Comparison of ENCODE assay signal across 10 mouse cellular contexts in the genomic region with DNA sequence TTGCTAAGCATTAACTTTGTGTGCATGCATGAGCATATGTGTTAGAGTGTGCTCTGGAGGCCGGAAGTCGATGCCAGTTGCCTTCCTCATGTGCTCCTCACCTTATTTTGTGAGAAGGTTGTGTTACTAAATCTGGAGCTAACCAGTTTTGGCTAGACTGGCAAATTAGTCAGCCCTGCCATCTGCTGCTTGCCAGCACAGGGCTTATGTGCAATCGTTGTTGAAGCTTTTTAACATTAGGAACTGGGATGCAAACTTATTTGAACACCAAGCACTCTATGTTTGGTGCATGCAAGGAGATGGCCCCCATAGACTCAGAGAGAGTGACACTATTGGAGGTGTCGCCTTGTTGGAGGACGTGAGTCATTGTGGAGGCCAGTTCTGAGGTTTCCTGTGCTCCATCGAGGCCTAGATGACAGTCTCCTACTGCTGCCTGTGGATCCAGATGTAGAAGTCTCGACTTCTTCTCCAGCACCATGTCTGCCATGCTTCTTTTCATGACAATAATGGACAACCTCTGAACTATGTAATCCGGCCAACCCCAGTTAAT. TPM values are rescaled to one million over a fixed set of nuclear protein-coding genes. Genes with fewer than 3 reads are reported as not detected.
A peak's percentile ranks its signal among the peaks of the same experiment; 100 is the strongest.
DNase-seq lines count a peak whose midpoint lies in the region; ATAC-seq and TF ChIP-seq lines count a peak whose summit lies in the region.
"Had no signal": no experiment of that assay in that cellular context is flagged by ENCODE, and none has a peak within 500 bp of the region (broad histone marks: within the 10 kb centered on the region; RNA-seq: fewer than 3 reads in every experiment).

No protein-coding gene starts in this region.

- peak overlapping the region; percentile 99; the same call in 1 of the 2 replicates for H3K27ac ChIP-seq in heart, adult 2 months

- H3K79me2 ChIP-seq in heart, adult 2 months (replicated peaks; ENCODE audit: control insufficient read depth, insufficient read depth, low read length) = peaks cover 4% of the 10 kb centered on the region; the same call in 1 of the 2 replicates

- no peak for TF ChIP-seq POLR2A in heart, adult 2 months (IDR thresholded peaks at IDR 0.05; ENCODE audit: insufficient read depth, low read depth, low read length)

- no peaks in the 10 kb centered on the region for H3K27me3 ChIP-seq in heart, adult 2 months (ENCODE audit: control insufficient read depth, insufficient read depth, low read length)
- no peaks in the 10 kb centered on the region for H3K27me3 ChIP-seq in megakaryocyte, embryonic 14.5 days (replicated peaks)

- H3K9me3 ChIP-seq in megakaryocyte, embryonic 14.5 days = no peaks in the 10 kb centered on the region

- peaks cover 54% of the 10 kb centered on the region for H3K36me3 ChIP-seq in heart, adult 2 months (ENCODE audit: control insufficient read depth, insufficient read depth, low read length)
- H3K36me3 ChIP-seq in megakaryocyte, embryonic 14.5 days (replicated peaks; ENCODE audit: low read length) = peaks cover 56% of the 10 kb centered on the region

- peak; percentile 31 to 69 for DNase-seq in adrenal gland, adult (ENCODE audit: inconsistent age in 2 of 2, low spot score in 1 of 2)
- DNase-seq in adrenal gland, postnatal 25 days = no peak
- DNase-seq in heart, adult 2 months = no peak
- DNase-seq in heart, postnatal 10 days = no peak
- DNase-seq in natural killer cell, adult 2 months (ENCODE audit: low spot score in 2 of 2) = peak; percentile 10 to 21
- no peak for DNase-seq in T-cell, adult 2 months (ENCODE audit: low spot score)
- DNase-seq: lung, adult 18-20 months; midbrain, embryonic 14.5 days had no signal

- H3K4me1 ChIP-seq in heart, adult 2 months (ENCODE audit: control insufficient read depth, insufficient read depth, low read length) = peaks cover 23% of the 10 kb centered on the region
- H3K4me1 ChIP-seq in megakaryocyte, embryonic 14.5 days = peaks cover 65% of the 10 kb centered on the region

- 0 out of 2 replicates have a peak, but pooled peaks have one; percentile 49 for TF ChIP-seq EP300 in heart, adult 2 months (IDR thresholded peaks at IDR 0.05; ENCODE audit: insufficient read depth, low read depth, low read length)

- TF ChIP-seq CTCF in heart, adult 2 months (IDR thresholded peaks at IDR 0.05) = no peak

- intact Hi-C loops in heart, adult 2 months (cut with DNase I) = no loop called here
- intact Hi-C loops in heart, postnatal 10 days (cut with DNase I) = loop anchor here (5.0 kb wide), 1 partner anchor 120 kb away; a partner anchor contains a TSS

- H3K4me3 ChIP-seq in heart, adult 2 months = no peak overlapping the region
- peak overlapping the region; percentile 78 for H3K4me3 ChIP-seq in megakaryocyte, embryonic 14.5 days (replicated peaks)

- WGBS in heart, adult 2 months = 48% methylated on average over 8 of the region's 8 CpGs

- no peak for ATAC-seq in megakaryocyte, adult 5-6 weeks (ENCODE audit: poor library complexity, severe bottlenecking)

- no peak overlapping the region for H3K9ac ChIP-seq in heart, adult 2 months (ENCODE audit: low read depth, low read length)

RNA-seq across cellular contexts. Expression of a gene that starts 21.2 kb away (rescaled TPM):
- 6.2 and 6.5 TPM in 2 replicates for total RNA-seq in adrenal gland, postnatal 25 days (2021)
- 1 to 10 TPM in 1 of 2 experiments, under 1 TPM in 1; 0.84 to 2.0 TPM for total RNA-seq in heart, adult 2 months (2021)
- 0.26 and 0.31 TPM in 2 replicates for polyA plus RNA-seq in heart, adult 2 months (2012; rRNA removed)
- total RNA-seq in heart, postnatal 10 days (2021) = 10 to 100 TPM in 1 of 2 experiments, 1 to 10 TPM in 1; 8.8 to 11.4 TPM
- polyA plus RNA-seq in megakaryocyte, embryonic 14.5 days (2012; ENCODE audit: insufficient read depth, low replicate concordance) = 1.3 TPM in 1 of 2 replicates, not detected in the other
- total RNA-seq in megakaryocyte, adult 5-6 weeks (2015) = 144 and 159 TPM in 2 replicates
- total RNA-seq in megakaryocyte, adult 5-6 weeks (2017) = 156 and 168 TPM in 2 replicates

RNA-seq across cellular contexts. Expression of a gene that starts 21.4 kb away (rescaled TPM):
- 3.0 and 4.2 TPM in 2 replicates for total RNA-seq in adrenal gland, postnatal 25 days (2021)
- total RNA-seq in heart, adult 2 months (2021) = under 1 TPM; 0.16 to 0.37 TPM
- 0.20 and 0.26 TPM in 2 replicates for polyA plus RNA-seq in heart, adult 2 months (2012; rRNA removed)
- 1 to 10 TPM; 3.7 to 4.4 TPM for total RNA-seq in heart, postnatal 10 days (2021)
- polyA plus RNA-seq in megakaryocyte, embryonic 14.5 days (2012; ENCODE audit: insufficient read depth, low replicate concordance) = 4.8 TPM in 1 of 2 replicates, not detected in the other
- 17.7 and 20.5 TPM in 2 replicates for total RNA-seq in megakaryocyte, adult 5-6 weeks (2015)
- 15.3 and 17.2 TPM in 2 replicates for total RNA-seq in megakaryocyte, adult 5-6 weeks (2017)

RNA-seq across cellular contexts. Expression of a gene that starts 49.4 kb away (rescaled TPM):
- 217 and 293 TPM in 2 replicates for total RNA-seq in adrenal gland, postnatal 25 days (2021)
- 10 to 100 TPM; 76.6 to 97.3 TPM for total RNA-seq in heart, adult 2 months (2021)
- 71.0 and 145 TPM in 2 replicates for polyA plus RNA-seq in heart, adult 2 months (2012; rRNA removed)
- total RNA-seq in heart, postnatal 10 days (2021) = 100 to 1,000 TPM in 1 of 2 experiments, 10 to 100 TPM in 1; 97.5 to 100 TPM
- 9.7 and 15.1 TPM in 2 replicates for polyA plus RNA-seq in megakaryocyte, embryonic 14.5 days (2012; ENCODE audit: insufficient read depth, low replicate concordance)
- 90.6 and 99.8 TPM in 2 replicates for total RNA-seq in megakaryocyte, adult 5-6 weeks (2015)
- total RNA-seq in megakaryocyte, adult 5-6 weeks (2017) = 94.3 and 133 TPM in 2 replicates

RNA-seq across cellular contexts. Expression of a gene that starts 49.4 kb away (rescaled TPM):
- 0.91 and 1.4 TPM in 2 replicates for total RNA-seq in adrenal gland, postnatal 25 days (2021)
- under 1 TPM; 0.18 to 0.23 TPM for total RNA-seq in heart, adult 2 months (2021)
- polyA plus RNA-seq in heart, adult 2 months (2012; rRNA removed) = 0.21 and 0.26 TPM in 2 replicates
- under 1 TPM; 0.07 to 0.37 TPM for total RNA-seq in heart, postnatal 10 days (2021)
- polyA plus RNA-seq in megakaryocyte, embryonic 14.5 days (2012; ENCODE audit: insufficient read depth, low replicate concordance) = 0.01 TPM in 1 of 2 replicates, not detected in the other
- total RNA-seq in megakaryocyte, adult 5-6 weeks (2015) = 0.48 TPM in 1 of 2 replicates, not detected in the other
- 0.04 TPM in 1 of 2 replicates, not detected in the other for total RNA-seq in megakaryocyte, adult 5-6 weeks (2017)

Comparison
In these comparisons a context has a peak if more than half of its experiments do, and no peak if none do; other contexts are left out.
1. DNase-seq: peak in adrenal gland, adult (2 of 2) and natural killer cell, adult 2 months (2 of 2); none in adrenal gland, postnatal 25 days (single experiment), heart, adult 2 months (0 of 2), heart, postnatal 10 days (0 of 2) and T-cell, adult 2 months (single experiment).
2. RNA of a gene that starts 21.2 kb away (total RNA-seq): 144 to 168 TPM in megakaryocyte, adult 5-6 weeks; 8.8 to 11.4 TPM in heart, postnatal 10 days, 6.2 to 6.5 TPM in adrenal gland, postnatal 25 days and 0.84 to 2.0 TPM in heart, adult 2 months; every median in the first group is over 10 times any median in the second.